In genomic region chr1:71653400-71654159, GRCm38 (mm10) we compare ENCODE assay signal across 8 mouse cellular contexts. TPM values are rescaled to one million over a fixed set of nuclear protein-coding genes. Genes with fewer than 3 reads are reported as not detected.
A peak's percentile ranks its signal among the peaks of the same experiment; 100 is the strongest.
DNase-seq lines count a peak whose midpoint lies in the region; ATAC-seq and TF ChIP-seq lines count a peak whose summit lies in the region.

No protein-coding gene starts in this region.

- DNase-seq in cerebellum, postnatal 10 days: peak; percentile 10 to 12
- DNase-seq in cerebellum, adult 11 months: no peak
- peak; percentile 27 for DNase-seq in brain, embryonic 14.5 days (ENCODE audit: low read depth)
- DNase-seq in kidney, postnatal 36 days: peak; percentile 6 to 18
- DNase-seq in midbrain, embryonic 10.5 days (ENCODE audit: low spot score): peak; percentile 57
- no peak for DNase-seq in layer of hippocampus, postnatal 14 days (ENCODE audit: low spot score in 2 of 2)
- DNase-seq in right cerebral cortex, postnatal 36 days (ENCODE audit: low spot score in 2 of 2): no peak

- H3K4me2 ChIP-seq in heart, embryonic 11.5 days: peak overlapping the region; percentile 81

- no peaks in the 10 kb centered on the region for H3K9me3 ChIP-seq in heart, embryonic 11.5 days (replicated peaks; ENCODE audit: control insufficient read depth, low read length)
- no peaks in the 10 kb centered on the region for H3K9me3 ChIP-seq in midbrain, embryonic 10.5 days (replicated peaks)

- TF ChIP-seq POLR2A in brain, embryonic 14.5 days (IDR thresholded peaks at IDR 0.05; ENCODE audit: borderline replicate concordance, extremely low read depth, insufficient read depth, insufficient read length, poor library complexity, severe bottlenecking): no peak

- peak overlapping the region; percentile 96 for H3K27ac ChIP-seq in heart, embryonic 11.5 days (ENCODE audit: low read depth, low read length)
- peak overlapping the region; percentile 97 for H3K27ac ChIP-seq in midbrain, embryonic 10.5 days (replicated peaks)

- peaks cover 13% of the 10 kb centered on the region; the same call in 1 of the 2 replicates for H3K4me1 ChIP-seq in heart, embryonic 11.5 days (ENCODE audit: control insufficient read depth, insufficient read depth, low read length)
- H3K4me1 ChIP-seq in midbrain, embryonic 10.5 days: peaks cover 29% of the 10 kb centered on the region

- under 1% methylated on average over 24 of the region's 24 CpGs for WGBS in heart, embryonic 11.5 days (ENCODE audit: insufficient replicate concordance)
- 0% methylated on average over 24 of the region's 24 CpGs for WGBS in midbrain, embryonic 10.5 days

- peak overlapping the region; percentile 92 for H3K9ac ChIP-seq in heart, embryonic 11.5 days (ENCODE audit: low read depth, low read length)

- TF ChIP-seq CTCF in brain, embryonic 14.5 days (IDR thresholded peaks at IDR 0.05; ENCODE audit: borderline replicate concordance, extremely low read depth, insufficient read depth, insufficient read length): no peak

- H3K36me3 ChIP-seq in heart, embryonic 11.5 days (ENCODE audit: control insufficient read depth, insufficient read depth, low read length): peaks cover 15% of the 10 kb centered on the region
- peaks cover 20% of the 10 kb centered on the region for H3K36me3 ChIP-seq in midbrain, embryonic 10.5 days

- H3K27me3 ChIP-seq in heart, embryonic 11.5 days (ENCODE audit: control insufficient read depth, insufficient read depth, low read length): no peaks in the 10 kb centered on the region
- no peaks in the 10 kb centered on the region for H3K27me3 ChIP-seq in midbrain, embryonic 10.5 days (ENCODE audit: low read depth, poor library complexity, severe bottlenecking)

- peak overlapping the region; percentile 85 for H3K4me3 ChIP-seq in heart, embryonic 11.5 days (ENCODE audit: low read depth, low read length)
- H3K4me3 ChIP-seq in midbrain, embryonic 10.5 days: peak overlapping the region; percentile 79

- peak; percentile 11; the same call in 1 of the 2 replicates for ATAC-seq in heart, embryonic 11.5 days (replicated peaks; ENCODE audit: insufficient number of reproducible peaks, low FRiP score, low TSS enrichment)

RNA-seq across cellular contexts. Expression of gene Fn1, which starts 0.6 kb away (rescaled TPM):
- polyA plus RNA-seq in brain, embryonic 14.5 days (2012; rRNA removed): 72.1 and 113 TPM in 2 replicates
- 332 and 395 TPM in 2 replicates for polyA plus RNA-seq in heart, embryonic 11.5 days (2014; fragmentation: Nextera tagmentation; extraction: Ambion mirVana)
- 84.4 and 89.0 TPM in 2 replicates for polyA plus RNA-seq in midbrain, embryonic 10.5 days (2016; fragmentation: Nextera tagmentation; extraction: Ambion mirVana)
- total RNA-seq in layer of hippocampus, postnatal 14 days (2021): 10 to 100 TPM; 72.1 to 89.4 TPM

Comparison
In these comparisons a context has a peak if more than half of its experiments do, and no peak if none do; other contexts are left out.
1. DNase-seq: peak in cerebellum, postnatal 10 days (2 of 2), brain, embryonic 14.5 days (single experiment), kidney, postnatal 36 days (2 of 2) and midbrain, embryonic 10.5 days (single experiment); none in cerebellum, adult 11 months (single experiment), layer of hippocampus, postnatal 14 days (0 of 2) and right cerebral cortex, postnatal 36 days (0 of 2).